Mouse (Mus musculus) right cerebral cortex, adult 2 months (tissue): ENCODE measurements around the gene Tnrc6c.

ENCODE experiments used
- DNase-seq, 2 experiments: peaks; one replicate each; pipeline ENCODE4 v3.0.0; 2021 to 2022; ENCODE audit warnings: low spot score in 2 of 2

Tnrc6c gene

DNA sequence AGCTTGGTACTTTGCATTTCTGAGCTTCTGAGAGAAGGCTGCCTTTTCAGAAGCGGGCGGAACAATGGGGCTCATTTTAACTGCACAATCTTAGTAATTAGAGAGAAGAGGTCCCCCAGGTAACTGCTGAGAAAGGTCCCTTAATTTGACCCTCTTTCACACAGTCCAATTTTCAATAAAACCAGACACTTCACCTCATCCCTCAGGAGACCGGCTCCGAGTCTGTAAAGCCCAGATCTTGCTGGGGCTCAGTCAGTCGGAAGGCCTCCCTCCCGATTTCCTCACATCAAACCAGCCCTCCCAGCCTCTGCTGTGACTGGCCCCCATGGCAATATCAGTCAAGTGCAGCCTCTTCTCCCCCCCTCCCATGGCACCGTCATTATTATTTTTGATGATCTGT, 15.7 kb upstream of the Tnrc6c start:
- no peak for DNase-seq

DNA sequence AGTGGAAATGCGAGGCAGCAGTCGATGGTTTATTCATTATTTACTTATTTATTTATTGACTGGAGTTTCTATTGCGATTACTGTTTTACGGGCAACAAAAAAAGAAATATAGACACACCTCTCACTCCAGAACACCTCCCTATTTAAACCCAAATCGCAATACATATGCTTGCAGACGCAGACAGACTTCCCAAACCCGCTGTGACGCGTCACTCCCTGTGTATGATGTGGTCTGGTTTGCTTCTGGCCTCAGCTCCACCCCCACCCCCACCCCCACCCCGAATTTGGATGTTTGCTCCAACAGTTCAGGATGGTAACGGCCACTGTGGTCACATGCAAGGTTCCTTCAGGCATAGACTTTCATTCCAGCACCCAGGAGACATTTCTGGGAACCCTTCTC, 15.3 kb upstream of the Tnrc6c start:
- no peak for DNase-seq

DNA sequence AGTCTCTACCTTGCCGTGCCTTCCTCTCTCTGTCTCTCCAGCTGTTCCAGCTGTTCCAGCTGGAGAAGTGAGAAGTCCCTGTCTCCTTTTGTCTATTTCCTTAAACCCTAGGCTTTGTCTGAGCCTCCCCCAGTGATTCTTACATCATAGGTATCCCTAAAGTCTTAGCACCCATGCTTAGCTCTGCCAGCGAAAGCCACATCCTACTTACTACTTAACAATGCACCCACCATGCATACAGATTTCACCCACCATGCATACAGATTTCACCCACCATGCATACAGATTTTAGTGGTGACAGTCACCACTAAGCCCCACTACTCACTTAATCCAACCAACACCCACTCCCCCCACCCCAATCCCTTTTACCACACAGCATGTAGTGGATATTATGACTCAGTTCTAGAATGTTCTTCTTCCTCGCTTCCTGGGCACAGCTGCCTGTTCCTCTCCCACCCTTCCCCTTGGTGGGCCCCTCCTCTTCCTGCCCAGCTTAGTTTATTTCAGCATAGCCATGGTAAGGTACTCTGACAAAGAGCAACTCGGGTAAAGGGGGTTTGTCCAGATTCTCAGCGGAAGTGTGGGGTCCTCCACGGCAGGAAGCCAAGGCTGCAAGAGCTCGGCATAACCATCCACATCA, 14.6 kb upstream of the Tnrc6c start:
- DNase-seq = no peak

DNA sequence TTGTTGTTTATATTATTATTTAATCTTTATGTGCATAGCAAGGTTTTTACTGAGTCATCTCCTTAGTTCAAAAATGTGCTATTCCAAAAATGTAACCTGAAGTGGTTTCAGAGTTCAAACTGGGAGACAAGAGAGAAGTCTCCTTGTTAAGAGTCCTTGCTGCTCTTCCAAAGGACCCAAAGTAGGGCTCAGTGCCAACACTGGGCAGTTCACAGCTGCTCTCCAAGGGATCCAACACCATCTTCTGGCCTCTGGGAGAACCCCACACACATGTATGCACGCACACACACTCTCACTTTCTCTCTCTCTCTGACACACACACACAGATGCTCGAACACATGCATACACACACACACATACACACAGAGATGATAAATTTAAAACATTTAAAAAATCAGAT, 11.9 kb upstream of the Tnrc6c start:
- DNase-seq = no peak

DNA sequence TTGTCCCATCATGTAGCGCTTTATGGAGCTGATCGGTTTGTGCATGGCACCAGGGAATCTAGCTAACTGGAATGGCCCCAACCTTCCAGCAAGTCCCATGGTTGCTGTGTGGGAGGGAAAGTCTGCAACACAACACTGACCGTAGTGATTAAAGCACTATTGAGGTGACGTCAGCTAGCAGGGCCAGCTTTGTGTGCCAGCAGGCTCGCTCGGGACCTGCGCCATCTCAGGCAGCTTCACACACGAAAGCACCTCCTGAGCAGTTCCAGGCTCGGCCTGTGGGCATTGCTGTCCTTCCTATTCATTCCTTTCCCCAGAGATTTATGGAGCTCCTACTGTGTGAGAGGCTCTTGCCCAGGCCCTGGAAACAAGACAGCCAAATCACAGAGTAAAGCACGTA, 10.8 kb upstream of the Tnrc6c start:
- no peak for DNase-seq

DNA sequence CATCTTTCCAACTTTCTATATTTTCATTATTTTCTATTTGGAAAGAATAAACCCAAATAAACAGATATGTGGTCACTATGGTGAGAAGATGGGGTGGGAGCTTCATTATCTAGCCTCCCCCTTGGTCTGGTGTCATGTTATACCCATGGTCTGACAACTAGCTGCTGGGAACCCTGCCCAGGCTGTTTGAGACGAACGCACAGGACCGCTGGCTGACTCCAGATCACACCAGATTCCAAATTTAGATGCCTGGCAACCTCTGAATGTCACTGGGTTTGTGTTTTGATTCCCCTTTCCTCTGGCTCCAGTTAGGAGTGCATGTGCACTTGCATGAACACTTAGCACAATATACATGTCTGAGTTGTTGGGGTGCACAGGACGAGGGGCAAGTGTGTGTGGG, 7.3 kb upstream of the Tnrc6c start:
- DNase-seq = no peak

DNA sequence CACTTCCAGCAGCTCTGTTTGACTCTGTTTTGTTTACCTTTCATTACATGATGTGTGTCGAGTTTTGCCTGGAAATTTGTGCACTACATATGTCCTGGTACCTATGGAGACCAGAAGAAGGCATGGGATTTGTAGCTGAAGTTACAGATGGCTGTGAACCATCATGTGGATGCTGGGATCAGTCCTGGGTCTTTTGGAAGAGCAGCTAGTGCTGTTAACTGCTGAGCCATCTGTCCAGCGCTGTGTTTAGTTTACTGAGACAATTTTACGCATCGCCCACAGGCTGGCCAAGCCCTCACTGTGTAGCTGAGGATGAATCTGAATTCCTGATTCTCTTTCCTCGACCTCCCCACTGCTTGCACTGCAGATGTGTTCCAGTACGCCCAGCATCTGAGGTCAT, 6.1 kb upstream of the Tnrc6c start:
- peak in 1 of 2 experiments; percentile 23 for DNase-seq

DNA sequence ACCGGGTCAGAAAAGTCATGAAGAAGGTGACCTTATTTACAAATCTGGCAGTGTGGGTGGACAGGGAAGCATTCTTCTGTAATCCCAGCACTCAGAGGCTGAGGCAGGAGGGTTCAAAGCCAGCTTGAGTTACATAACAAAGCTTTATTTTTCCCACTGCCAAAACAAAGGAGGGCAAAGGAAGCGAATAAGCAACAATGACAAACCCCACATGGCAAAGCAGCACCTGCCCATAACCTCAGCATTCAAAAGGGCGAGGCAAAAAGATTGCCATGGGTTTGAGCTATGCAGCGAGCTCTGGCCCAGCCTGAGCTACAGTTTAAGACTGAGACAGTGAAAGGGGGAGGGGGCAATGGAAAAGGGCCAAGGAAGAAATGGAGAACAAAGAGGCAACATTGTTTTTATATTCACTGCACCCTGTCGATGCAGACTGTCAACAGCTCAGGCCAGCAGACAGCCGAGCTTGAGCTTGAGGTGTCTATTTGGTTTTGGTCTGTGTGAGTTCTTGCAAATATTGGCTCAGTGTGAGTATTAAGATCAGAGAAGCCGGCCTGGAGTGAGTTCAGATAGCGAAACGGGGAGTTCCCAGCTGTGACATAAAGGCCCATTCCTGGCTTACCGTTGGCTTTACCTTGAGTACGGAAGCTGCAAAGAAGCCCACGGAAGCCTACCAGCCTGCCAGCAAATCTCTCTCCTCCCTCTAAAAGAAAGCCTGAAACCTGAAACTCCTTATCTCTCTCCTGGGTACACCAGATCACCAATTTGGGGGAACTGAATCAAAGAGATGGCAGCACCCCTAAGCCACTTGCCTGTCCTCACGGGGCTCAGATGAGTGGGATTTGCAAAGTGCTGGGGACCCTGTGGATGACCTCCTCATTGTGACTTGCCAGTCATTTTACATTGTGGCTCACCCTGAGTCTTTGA, 3.1 kb upstream of the Tnrc6c start:
- DNase-seq = no peak

DNA sequence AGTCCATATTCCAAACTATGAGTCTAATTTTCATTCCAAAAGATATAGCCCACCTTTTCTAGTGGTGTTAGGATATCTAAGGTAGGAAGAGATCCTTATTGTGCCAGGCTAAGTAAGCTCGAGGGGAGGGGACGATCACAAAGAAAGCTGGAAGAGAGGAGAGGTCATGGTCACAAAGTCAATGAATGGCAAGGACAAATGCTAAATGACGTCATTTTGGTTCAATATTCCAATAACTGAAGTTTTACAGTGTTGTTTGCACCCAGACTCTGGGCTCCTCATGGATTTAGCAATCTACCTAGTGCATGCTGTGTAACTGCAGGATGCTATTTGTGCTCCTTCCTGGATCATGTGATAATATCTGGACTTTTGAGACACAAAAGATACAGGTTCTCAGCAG, 1.2 kb upstream of the Tnrc6c start:
- no peak for DNase-seq

DNA sequence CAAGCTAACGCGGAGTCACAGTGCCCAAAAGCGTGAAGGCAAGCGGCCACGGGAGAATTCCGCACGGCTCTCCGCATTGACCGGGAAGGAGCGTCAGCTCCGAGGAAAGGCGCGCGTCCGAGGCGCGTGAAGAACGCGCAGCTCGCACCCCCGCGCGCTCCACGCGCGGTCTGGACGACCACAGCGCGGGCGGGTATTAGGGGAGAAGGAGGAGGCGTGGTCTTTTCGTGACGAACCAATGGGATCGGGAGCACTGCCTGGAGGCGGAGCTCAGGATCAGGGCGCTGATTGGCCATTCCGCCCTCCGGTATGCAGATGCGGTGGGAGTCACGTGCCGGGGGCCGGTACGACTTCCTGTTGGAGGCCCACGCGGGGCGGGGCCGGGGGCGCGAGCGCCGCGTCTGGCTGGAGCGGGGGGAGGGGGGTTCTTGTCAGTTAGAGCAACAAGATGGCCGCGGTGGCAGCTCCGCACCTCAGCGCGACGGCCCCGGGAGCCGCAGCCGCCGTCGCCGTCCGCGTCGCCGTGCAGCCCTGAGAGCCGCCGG, 363 bp downstream of the Tnrc6c start:
- peak; percentile 99 for DNase-seq

DNA sequence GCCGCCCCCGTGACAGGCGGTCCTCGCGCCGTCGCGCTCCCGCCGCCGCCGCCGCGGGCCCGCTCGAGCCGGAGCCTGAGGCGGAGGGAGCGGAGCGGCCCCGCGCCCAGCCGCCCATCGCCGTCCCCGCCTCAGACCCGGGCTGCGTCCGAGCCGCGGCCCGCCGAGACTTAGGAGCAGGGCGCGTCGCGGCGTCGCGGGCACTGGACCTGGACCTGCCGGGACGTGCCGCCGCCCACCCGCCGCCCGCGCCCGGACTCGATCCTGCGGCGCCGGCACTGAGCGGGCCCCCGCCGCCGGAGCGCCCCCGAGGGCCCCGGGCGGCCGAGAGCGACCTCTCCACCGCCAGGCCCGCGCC, 824 bp downstream of the Tnrc6c start:
- peak in 1 of 2 experiments; percentile 15 for DNase-seq

DNA sequence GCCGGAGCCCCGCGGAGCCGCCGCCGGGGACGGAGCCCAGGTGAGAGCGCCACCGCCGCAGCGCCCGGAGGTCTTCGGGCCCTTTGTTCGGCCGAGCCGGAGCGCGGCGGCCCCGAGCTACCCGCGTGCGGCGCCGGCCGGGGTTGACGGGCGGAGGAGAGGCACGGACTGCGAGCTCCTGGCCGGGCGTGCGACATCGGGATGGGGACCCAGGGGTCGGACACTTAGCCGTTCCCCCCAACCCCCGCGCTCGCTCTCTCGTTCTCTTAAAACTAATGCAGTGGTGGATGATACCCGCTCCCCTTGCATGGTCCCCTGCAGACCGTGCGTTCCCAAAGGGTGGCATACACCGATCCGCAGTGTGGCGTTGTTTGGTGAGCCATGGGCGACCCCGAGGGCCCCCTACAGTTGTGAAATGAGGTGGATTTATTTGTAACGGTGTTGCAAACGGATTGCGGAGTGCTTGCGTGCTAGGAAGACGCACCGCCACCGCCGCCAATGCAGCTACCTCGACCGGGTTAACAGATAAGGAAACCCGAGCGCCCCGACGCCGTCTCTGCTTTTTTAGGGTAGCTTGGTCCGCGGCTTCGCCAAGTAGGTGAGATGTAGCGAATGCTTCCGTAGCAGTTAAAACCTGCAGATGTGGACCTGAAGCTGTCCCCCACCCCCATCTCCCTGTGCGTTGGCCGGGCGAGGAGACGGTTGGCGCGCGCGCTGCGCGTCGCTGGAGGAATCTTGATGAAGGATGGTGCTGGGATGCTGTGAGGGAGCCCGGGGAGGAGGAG, 1.4 kb downstream of the Tnrc6c start:
- peak; percentile 79 to 81 for DNase-seq

DNA sequence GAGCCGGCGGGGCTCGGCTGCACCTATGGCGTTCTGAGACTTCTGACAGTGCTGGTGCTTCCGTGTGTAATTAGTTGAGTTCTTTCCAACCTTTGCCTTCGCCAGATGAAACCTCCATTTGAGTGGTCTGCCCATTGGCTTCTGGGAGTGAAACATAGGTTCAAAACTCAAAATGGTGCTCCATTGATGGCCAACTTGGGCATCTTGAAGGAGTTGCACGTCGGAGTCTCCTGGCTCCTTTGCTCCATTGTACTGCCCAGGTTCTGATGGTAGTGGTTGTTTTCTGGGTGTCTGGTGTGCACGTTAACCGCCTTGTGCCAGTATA, 1.9 kb downstream of the Tnrc6c start:
- DNase-seq = no peak

DNA sequence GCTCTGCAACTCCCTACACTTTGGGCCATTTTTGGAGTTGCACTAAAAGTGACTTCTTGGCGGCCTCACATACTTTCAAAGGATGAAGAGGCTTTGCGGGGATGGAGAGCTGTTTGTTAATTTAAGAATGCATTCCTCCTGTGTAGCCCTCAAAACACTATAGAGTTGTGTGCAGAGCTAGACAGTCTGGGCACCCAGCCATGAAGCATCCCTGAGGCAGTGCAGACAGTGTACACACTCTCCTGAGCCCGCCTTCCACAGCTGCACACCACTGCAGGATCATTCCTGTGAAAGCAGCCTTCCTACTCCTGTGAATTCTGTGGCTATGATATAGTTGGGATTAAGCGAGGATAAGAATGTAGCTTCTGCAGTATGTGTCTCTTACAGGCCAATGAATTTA, 4.9 kb downstream of the Tnrc6c start:
- DNase-seq = peak; percentile 50 to 61

DNA sequence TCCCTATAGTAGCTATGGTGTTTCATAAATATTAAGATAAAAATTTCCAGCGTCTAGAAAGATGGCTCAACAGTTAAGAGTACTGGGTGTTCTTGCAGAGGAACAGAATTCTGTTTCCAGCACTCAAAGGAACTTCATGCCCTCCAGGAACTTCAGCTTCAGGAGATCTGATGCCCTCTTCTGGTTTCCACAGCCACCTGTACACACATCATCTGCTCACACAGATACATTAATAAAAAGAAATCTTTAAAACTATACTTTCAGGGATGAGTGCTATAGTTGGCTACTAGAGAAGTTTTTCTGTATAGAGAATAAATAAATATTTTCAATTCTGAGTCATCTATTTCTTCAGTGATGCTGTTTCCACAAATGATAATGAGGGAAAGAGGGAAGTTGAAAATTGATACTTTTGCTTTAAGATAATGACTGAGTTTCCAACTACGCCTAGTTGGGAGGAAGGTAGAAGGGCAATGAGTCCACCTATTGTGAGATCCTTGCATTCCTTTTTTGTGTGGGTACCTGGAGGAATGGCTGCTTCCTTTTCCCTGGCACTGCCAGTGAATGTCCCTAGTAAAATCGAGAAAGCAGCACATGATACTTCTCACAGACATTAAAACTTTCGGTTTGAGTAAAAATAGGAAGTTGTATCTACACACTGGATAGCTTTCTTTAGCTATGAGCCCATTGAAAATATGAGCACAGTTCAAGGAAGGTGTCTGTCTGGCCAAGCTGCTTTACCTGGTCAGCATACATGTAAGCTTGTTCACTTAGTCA, 9.1 kb downstream of the Tnrc6c start:
- DNase-seq = no peak

DNA sequence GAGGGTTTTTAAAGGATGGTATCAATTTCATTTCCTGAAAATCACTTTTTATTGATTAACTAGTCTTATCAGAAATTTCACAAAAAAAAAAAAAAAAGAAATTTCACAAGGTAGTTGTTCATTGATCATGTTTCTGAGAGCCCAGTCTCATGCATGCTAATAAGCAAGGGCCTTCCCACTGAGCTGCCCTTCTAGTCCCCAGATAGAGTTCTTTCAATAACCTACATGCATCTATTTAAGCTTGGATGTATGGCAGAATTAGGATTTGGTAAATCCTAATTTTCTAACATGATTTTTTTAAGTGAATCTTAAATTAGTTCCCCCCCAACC, 9.7 kb downstream of the Tnrc6c start:
- DNase-seq = no peak

DNA sequence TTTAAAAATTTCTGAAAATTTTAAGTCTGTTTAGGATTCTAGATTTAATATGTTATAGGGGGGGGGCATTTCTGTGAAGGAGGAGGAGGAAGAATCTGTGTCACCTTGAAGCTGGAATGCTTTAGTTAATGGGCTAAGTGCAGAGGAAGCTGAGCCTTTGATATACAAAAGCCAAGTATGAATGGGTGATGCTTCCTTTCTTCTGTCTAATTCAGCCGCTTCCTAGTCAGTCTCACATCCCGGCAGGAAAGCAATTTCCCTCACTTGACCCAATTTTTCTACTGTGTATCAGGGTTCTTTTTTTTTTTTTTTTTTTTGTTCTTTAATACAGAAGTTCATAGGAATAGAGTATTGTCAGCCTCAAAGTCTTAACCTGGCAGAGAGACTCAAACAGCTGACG, 11.1 kb downstream of the Tnrc6c start:
- DNase-seq = no peak

DNA sequence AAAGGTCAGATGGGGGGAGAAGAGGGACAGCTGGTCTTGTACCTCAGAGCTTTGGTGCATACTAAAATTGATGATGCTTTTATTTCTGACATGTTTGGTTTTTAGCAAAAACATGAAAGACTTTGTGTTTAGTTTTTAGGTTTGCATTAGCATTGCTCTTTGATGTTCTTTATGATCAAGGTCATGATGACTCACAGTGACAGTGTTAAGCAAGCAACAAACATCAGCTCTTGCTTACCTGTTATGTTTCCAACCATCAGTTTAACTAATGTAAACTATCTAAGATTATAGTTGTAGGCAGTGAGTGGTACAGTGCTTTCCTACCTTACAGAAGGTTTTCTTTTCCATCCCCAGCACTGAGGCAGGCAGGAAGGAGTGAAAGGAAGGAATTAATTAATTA, 12.5 kb downstream of the Tnrc6c start:
- DNase-seq = no peak

DNA sequence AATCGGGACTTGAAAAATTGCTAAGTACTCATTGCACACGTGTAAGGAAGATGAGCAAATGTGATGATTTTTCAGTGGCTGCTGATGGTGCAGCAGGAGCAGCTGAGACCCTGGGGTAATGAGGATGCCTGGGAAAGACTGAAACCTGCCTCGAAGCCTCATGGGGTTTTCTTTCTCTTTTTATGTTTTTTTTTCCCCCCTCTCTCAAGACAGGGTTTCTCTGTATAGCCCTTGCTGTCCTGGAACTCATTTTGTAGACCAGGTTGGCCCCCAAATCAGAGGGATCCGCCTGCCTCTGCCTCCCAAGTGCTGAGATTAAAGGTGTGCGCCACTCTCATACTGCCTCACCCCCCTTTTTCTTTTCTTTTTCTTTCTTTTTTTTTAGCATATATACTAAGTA, 13.1 kb downstream of the Tnrc6c start:
- no peak for DNase-seq

DNA sequence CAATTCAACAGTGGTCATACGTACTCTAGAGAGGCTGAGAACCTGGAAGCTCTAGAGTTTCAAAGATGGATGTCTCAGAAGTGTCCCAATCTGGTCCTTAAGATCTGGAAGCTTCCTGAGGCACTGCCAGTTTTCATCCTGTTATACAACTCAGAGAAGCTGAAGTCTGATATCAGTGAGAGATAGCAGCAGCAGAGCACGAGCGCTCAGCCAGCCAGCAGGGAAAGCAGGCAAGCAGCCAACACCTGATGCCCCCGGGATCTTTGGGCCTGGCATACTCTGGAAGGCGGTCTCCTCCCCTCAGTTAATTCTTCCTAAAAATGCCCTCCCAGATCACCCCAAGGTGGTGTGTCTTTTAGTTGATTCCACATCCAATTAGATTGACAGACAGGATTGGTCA, 13.7 kb downstream of the Tnrc6c start:
- DNase-seq = no peak

DNA sequence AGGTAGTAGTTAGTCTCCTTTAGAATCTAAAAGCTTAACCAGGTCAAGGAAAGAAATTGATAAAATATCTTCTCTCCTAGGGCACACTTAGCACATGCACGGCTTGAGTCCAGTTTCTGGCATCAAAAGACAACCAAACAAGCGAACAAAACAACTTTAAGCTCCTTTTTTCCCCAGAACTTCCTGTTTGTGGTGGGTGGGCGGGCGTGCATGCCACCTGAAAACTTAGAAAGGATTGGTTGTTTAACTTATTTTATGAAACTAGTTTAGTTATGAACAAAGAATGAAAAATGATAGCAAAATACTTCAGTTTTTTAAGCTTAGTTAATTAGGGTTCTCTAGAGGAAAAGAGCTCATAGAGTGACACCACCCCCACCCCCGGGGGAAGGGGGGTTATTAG, 17.5 kb downstream of the Tnrc6c start:
- no peak for DNase-seq

DNA sequence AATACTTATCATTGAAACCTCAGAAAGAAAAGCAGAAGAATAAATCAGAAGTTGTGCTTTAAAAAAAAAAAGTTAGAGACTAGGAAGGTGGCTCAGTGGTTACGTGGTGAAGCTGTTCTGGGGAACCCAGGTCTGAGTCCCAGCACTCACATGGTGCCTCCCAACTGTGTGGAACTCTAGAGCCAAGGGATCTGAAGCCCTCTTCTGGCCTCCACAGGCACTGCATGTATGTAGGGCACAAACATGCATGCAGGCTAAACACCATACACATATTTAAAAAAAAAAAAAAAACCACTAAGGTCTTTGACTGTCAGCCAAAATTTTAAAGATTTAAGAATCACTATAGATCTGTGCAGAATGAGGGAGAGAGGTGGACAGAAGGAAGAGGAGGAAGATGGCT, 20.4 kb downstream of the Tnrc6c start:
- no peak for DNase-seq
